Comparison of ENCODE assay signal across 8 mouse cellular contexts in genomic region chr8:47990386-47990772, GRCm38 (mm10). TPM values are rescaled to one million over a fixed set of nuclear protein-coding genes. Genes with fewer than 3 reads are reported as not detected.
DNase-seq lines count a peak whose midpoint lies in the region; ATAC-seq and TF ChIP-seq lines count a peak whose summit lies in the region.

No protein-coding gene starts in this region.

- peak; percentile 95 for TF ChIP-seq POLR2A in testis, adult 2 months (IDR thresholded peaks at IDR 0.05; ENCODE audit: control insufficient read depth, low read depth, low read length)

- no peaks in the 10 kb centered on the region for H3K9me3 ChIP-seq in G1E (replicated peaks)
- H3K9me3 ChIP-seq in forebrain, embryonic 15.5 days = no peaks in the 10 kb centered on the region
- no peaks in the 10 kb centered on the region for H3K9me3 ChIP-seq in neural tube, embryonic 14.5 days (ENCODE audit: control insufficient read depth, low read length)

- no peak for TF ChIP-seq CTCF in G1E (IDR thresholded peaks at IDR 0.05; ENCODE audit: low read depth, low read length)
- no peak for TF ChIP-seq CTCF in testis, adult 2 months (IDR thresholded peaks at IDR 0.05; ENCODE audit: control insufficient read depth, insufficient read depth, insufficient replicate concordance, low read depth, low read length)

- under 1% methylated on average over 41 of the region's 45 CpGs for WGBS in forebrain, embryonic 15.5 days
- 1% methylated on average over 35 of the region's 45 CpGs for WGBS in neural tube, embryonic 14.5 days

- H3K4me1 ChIP-seq in G1E (ENCODE audit: insufficient read depth, low read depth, low read length) = peaks cover 35% of the 10 kb centered on the region
- peaks cover 23% of the 10 kb centered on the region for H3K4me1 ChIP-seq in forebrain, embryonic 15.5 days
- H3K4me1 ChIP-seq in neural tube, embryonic 14.5 days (ENCODE audit: control insufficient read depth, insufficient read depth, low read length) = peaks cover 22% of the 10 kb centered on the region; the same call in 1 of the 2 replicates
- peaks cover 15% of the 10 kb centered on the region for H3K4me1 ChIP-seq in testis, adult 2 months (ENCODE audit: control insufficient read depth, insufficient read depth, low read length)

- H3K4me3 ChIP-seq in G1E (ENCODE audit: low read depth, low read length) = peak overlapping the region; percentile 89
- peak overlapping the region; percentile 79 for H3K4me3 ChIP-seq in forebrain, embryonic 15.5 days
- peak overlapping the region; percentile 76 for H3K4me3 ChIP-seq in neural tube, embryonic 14.5 days (ENCODE audit: low read depth, low read length)
- peak overlapping the region; percentile 93 for H3K4me3 ChIP-seq in testis, adult 2 months (ENCODE audit: control insufficient read depth, low read depth, low read length)

- DNase-seq in G1E (ENCODE audit: low spot score) = peak; percentile 90
- peak; percentile 78 for DNase-seq in cerebellum, adult 11-12 months
- peak; percentile 96 for DNase-seq in heart, postnatal 25 days (ENCODE audit: low spot score)
- DNase-seq in layer of hippocampus, adult 18-20 months (ENCODE audit: low spot score in 2 of 2) = peak; percentile 86 to 94
- peak; percentile 96 to 98 for DNase-seq in lung, adult 18-20 months

- peak overlapping the region; percentile 75 for H3K9ac ChIP-seq in forebrain, embryonic 15.5 days (replicated peaks)
- H3K9ac ChIP-seq in neural tube, embryonic 14.5 days (replicated peaks; ENCODE audit: low read depth, low read length) = peak overlapping the region; percentile 72

- intact Hi-C loops in heart, postnatal 25 days (cut with DNase I) = loop anchor here (2.0 kb wide), 1 partner anchor 16 kb away; no protein-coding TSS in a partner anchor

- ATAC-seq in G1E (ENCODE audit: extremely low read depth, insufficient number of reproducible peaks, low FRiP score, poor library complexity, severe bottlenecking) = peak; percentile 83
- ATAC-seq in forebrain, embryonic 15.5 days (replicated peaks) = peak; percentile 95
- ATAC-seq in neural tube, embryonic 14.5 days (ENCODE audit: low read depth) = peak; percentile 95

- H3K27me3 ChIP-seq in G1E (ENCODE audit: insufficient read depth, low read length) = no peaks in the 10 kb centered on the region; the same call in 1 of the 2 replicates
- no peaks in the 10 kb centered on the region for H3K27me3 ChIP-seq in forebrain, embryonic 15.5 days
- no peaks in the 10 kb centered on the region for H3K27me3 ChIP-seq in neural tube, embryonic 14.5 days (ENCODE audit: control insufficient read depth, insufficient read depth, low read length)
- no peaks in the 10 kb centered on the region for H3K27me3 ChIP-seq in testis, adult 2 months (ENCODE audit: control insufficient read depth, insufficient read depth, low read length)

- H3K36me3 ChIP-seq in G1E (replicated peaks) = peaks cover 8% of the 10 kb centered on the region
- no peaks in the 10 kb centered on the region for H3K36me3 ChIP-seq in forebrain, embryonic 15.5 days
- no peaks in the 10 kb centered on the region for H3K36me3 ChIP-seq in neural tube, embryonic 14.5 days (ENCODE audit: control insufficient read depth, insufficient read depth, low read length)
- H3K36me3 ChIP-seq in testis, adult 2 months (ENCODE audit: control insufficient read depth, insufficient read depth, low read length) = no peaks in the 10 kb centered on the region

- peak overlapping the region; percentile 71 for H3K27ac ChIP-seq in forebrain, embryonic 15.5 days (replicated peaks)
- H3K27ac ChIP-seq in neural tube, embryonic 14.5 days (ENCODE audit: low read depth, low read length) = peak overlapping the region; percentile 69
- H3K27ac ChIP-seq in testis, adult 2 months (ENCODE audit: control insufficient read depth, insufficient read depth, low read depth, low read length) = peak overlapping the region; percentile 93

- peak overlapping the region; percentile 94 for H3K4me2 ChIP-seq in forebrain, embryonic 15.5 days (replicated peaks)
- H3K4me2 ChIP-seq in neural tube, embryonic 14.5 days (ENCODE audit: low read depth, low read length) = peak overlapping the region; percentile 87

RNA-seq across cellular contexts. Expression of gene Wwc2, which starts 0.3 kb away (rescaled TPM):
- total RNA-seq in G1E (2014; fragmentation: Nextera tagmentation) (7.8 and 8.1 TPM in 2 replicates), G1E (2017) (3.5 and 4.0 TPM in 2 replicates)
- 7.4 and 7.5 TPM in 2 replicates for polyA plus RNA-seq in G1E (2012)
- polyA plus RNA-seq in forebrain, embryonic 15.5 days (2015; fragmentation: Nextera tagmentation; extraction: Ambion mirVana) = 4.1 and 4.2 TPM in 2 replicates
- 10 to 100 TPM; 25.0 to 28.2 TPM for total RNA-seq in heart, postnatal 25 days (2021)
- total RNA-seq in layer of hippocampus, adult 18-20 months (2021) = 10 to 100 TPM; 25.6 to 25.9 TPM
- 5.6 and 6.9 TPM in 2 replicates for polyA plus RNA-seq in neural tube, embryonic 14.5 days (2014; fragmentation: Nextera tagmentation; extraction: Ambion mirVana)
- polyA plus RNA-seq in testis, adult 2 months (2012; rRNA removed) = 18.6 and 19.6 TPM in 2 replicates

Comparison
In these comparisons a context has a peak if more than half of its experiments do, and no peak if none do; other contexts are left out.
1. Peak in every context shown above with its lines: DNase-seq, ATAC-seq, H3K4me3 ChIP-seq and H3K27ac ChIP-seq.